Mouse (Mus musculus) hindbrain, embryonic 12.5 days (tissue): ENCODE results near the gene Ppm1l. TPM values are rescaled to one million over a fixed set of nuclear protein-coding genes. Genes with fewer than 3 reads are reported as not detected.

Experiments
- ATAC-seq: fragments of 200-750 bp; cut with Nextera tagmentation; 2 replicates; pipeline ENCODE4 v1.8.0; 2017; ENCODE audit warnings: moderate TSS enrichment; ENCODE audit not compliant: low FRiP score
- H3K27ac ChIP-seq: fragments of 300-500 bp; sonication (generic); 2 replicates; pipeline ENCODE4 v1.5.1; 2016; ENCODE audit warnings: mild to moderate bottlenecking
- H3K27me3 ChIP-seq: fragments of 300-500 bp; sonication (generic); 2 replicates; pipeline ENCODE4 v1.6.1; 2016; ENCODE audit warnings: mild to moderate bottlenecking
- H3K36me3 ChIP-seq: fragments of 300-500 bp; sonication (generic); 2 replicates; pipeline ENCODE4 v1.6.1; 2016; ENCODE audit warnings: mild to moderate bottlenecking
- H3K4me1 ChIP-seq: fragments of 300-500 bp; sonication (generic); 2 replicates; pipeline ENCODE4 v1.6.1; 2016
- H3K4me2 ChIP-seq: fragments of 300-500 bp; sonication (generic); replicated peaks from 2 replicates; pipeline ENCODE4 v1.6.1; 2016; ENCODE audit warnings: mild to moderate bottlenecking
- H3K4me3 ChIP-seq: fragments of 300-500 bp; sonication (generic); 2 replicates; pipeline ENCODE4 v1.5.1; 2016; ENCODE audit warnings: mild to moderate bottlenecking
- H3K9ac ChIP-seq: fragments of 300-500 bp; sonication (generic); 2 replicates; pipeline ENCODE4 v1.6.1; 2016; ENCODE audit warnings: mild to moderate bottlenecking, moderate library complexity
- H3K9me3 ChIP-seq: fragments of 300-500 bp; sonication (generic); replicated peaks from 2 replicates; pipeline ENCODE4 v1.6.1; 2016; ENCODE audit warnings: mild to moderate bottlenecking
- WGBS: fragments of 180-500 bp; shearing (Covaris S2); methylation state at CpG from one replicate; pipeline ENCODE4 v1.1.7; 2016; 5-methylcytosine and 5-hydroxymethylcytosine counted together
- polyA plus RNA-seq: library from polyadenylated mRNA; unstranded; fragments of >200 nt; fragmentation: Nextera tagmentation; extraction: Ambion mirVana; gene quantifications from 2 replicates; pipeline ENCODE4 v1.2.1, GENCODE M21; 2016

The Ppm1l gene
- polyA plus RNA-seq: 23.3 and 26.9 TPM in 2 replicates

DNA sequence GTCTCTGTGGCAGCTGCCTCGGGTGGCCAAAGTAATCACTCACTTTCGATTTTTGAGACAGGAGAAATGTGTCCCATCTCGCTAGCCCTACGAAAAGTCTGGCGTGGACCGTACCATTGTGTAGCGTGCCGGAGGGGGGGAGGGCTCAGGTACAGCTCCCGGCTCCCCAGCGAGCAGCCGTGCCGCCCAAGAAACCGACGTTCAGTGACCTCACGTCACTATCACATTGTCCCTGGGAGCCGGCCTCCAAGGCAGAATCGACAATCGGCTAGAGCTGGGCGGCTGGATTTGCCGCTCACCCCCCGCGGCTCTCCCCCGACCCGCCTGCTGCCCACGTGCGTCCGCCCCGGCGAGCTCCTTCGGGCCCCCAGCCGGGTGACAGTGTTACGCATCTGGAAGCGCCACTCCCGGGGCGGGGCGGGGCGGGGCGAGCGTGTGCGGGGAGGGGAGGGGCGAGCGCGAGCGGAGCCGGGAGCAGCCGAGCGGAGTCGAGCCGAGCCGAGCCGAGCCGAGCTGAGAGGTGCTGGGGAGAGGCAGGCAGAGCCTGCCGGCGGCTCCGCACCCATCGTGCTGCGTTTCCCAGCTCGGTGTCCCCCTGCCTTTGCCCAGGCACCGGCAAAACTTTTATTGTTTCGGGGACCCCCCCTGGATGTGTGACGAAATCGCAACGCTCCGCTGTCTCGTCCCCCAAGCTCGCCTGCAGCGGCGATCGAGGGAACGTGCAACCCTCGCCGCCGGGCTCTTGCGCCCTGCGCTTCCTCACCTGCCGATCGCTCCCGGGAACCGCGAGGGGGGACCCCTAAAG, at the start of gene Ppm1l:
Ppm1l (plus strand) TSS at position 471 of the 805 bp plus-strand sequence.
- Histone ChIP-seq H3K4me2 (peak within 1 kb of the TSS; percentile 95), H3K36me3 (no peaks in the 10 kb centered on the region), H3K27ac (peak within 1 kb of the TSS; percentile 92), H3K27me3 (no peaks in the 10 kb centered on the region), H3K9ac (peak within 1 kb of the TSS; percentile 88), H3K4me1 (peaks cover 32% of the 10 kb centered on the region), H3K9me3 (no peaks in the 10 kb centered on the region), H3K4me3 (peak within 1 kb of the TSS; percentile 76)
- ATAC-seq: peak; percentile 99
- under 1% methylated on average over 69 of the region's 80 CpGs for WGBS

DNA sequence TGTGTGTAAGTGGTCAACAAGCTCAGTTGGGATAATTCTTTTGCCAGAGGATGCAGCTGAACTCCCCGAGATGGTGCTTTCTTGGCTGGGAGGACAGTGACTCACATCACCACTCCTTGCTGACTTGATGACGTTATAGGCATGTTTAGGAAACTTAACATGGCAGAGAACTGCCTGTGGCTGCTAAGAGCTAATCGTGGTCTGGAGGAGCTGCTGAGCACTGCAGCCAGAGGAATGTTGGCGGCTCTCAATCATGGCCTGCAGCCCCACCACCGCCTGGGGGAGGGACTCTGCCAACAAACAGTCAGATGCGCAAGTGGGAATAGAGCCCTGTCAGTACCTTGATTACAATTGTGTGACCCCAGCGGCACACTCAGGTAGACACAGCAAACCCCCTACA, 44.8 kb upstream of the Ppm1l start:
- H3K9ac ChIP-seq: no peak overlapping the region
- no peak for ATAC-seq
- H3K27ac ChIP-seq: no peak overlapping the region
- H3K36me3 ChIP-seq: no peaks in the 10 kb centered on the region
- 75% methylated on average over 7 of the region's 7 CpGs for WGBS
- no peak overlapping the region for H3K4me2 ChIP-seq
- no peaks in the 10 kb centered on the region for H3K9me3 ChIP-seq
- H3K4me3 ChIP-seq: no peak overlapping the region
- H3K4me1 ChIP-seq: no peaks in the 10 kb centered on the region
- no peaks in the 10 kb centered on the region for H3K27me3 ChIP-seq

DNA sequence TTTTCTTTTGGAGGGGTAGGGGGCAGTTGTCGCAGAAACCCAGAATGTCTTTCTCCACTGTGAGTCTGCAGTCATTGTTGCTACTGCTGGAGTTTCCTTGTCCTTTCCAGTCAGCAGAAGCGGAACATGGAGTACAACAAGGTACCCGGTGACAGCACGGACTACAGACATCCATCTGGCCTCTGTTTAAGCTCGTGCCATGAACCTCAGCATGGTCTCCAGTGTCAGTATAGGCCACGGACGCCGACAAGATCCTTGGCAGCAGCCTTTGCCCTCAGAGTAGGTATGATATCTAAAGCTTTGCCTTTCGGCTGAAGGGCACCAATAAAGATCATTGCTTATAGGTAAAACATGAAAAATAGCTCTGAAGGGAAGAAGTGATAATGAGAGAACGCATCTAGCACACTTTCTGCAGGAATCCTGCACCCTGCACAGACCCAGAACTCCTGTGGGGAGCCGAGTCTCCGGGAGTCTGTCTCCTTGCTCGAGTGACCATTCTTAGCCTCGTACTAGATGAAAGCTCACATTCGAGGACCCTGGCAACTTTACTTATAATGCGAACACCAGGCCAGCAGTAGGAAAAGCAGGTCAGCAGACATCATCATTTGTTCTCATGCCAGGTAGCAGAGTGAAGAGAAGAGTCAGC, 42.5 kb upstream of the Ppm1l start:
- ATAC-seq: peak; percentile 43
- peak overlapping the region; percentile 30; the same call in 1 of the 2 replicates for H3K27ac ChIP-seq
- H3K4me2 ChIP-seq: no peak overlapping the region
- H3K9ac ChIP-seq: no peak overlapping the region
- no peaks in the 10 kb centered on the region for H3K27me3 ChIP-seq
- no peaks in the 10 kb centered on the region for H3K4me1 ChIP-seq
- H3K4me3 ChIP-seq: no peak overlapping the region
- H3K36me3 ChIP-seq: no peaks in the 10 kb centered on the region
- 85% methylated on average over 16 of the region's 16 CpGs for WGBS
- H3K9me3 ChIP-seq: no peaks in the 10 kb centered on the region

DNA sequence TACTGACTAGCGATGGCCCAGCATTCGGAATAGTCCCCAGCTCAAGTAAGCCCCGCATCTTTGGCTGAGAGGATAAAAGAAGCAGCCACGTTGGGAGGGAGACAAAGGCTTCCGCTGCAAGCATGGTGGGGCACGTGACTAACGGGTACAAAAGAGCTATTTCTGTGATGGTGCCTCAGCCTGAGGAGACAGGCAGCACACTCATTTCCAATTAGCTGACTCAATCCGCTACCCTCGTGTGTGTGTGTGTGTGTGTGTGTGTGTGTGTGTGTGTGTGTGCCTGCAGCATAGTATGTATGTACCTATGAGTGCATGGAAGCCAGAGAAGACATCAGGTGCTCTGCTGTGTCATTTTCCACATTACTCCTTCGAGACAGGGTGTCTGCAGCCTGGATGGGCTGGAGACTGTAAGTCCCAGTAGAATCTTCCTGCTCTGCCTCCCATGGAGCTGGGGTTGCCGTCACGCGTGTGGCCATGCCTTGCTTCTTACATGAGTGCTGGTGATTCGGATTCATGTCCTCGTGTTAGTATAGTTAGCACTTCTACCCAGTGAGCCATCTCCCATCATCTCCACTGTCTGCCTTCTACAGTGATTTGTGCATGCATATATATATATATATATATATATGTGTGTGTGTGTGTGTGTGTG, 41.9 kb upstream of the Ppm1l start:
- H3K4me1 ChIP-seq: no peaks in the 10 kb centered on the region
- H3K27me3 ChIP-seq: no peaks in the 10 kb centered on the region
- peak; percentile 86 for ATAC-seq
- H3K27ac ChIP-seq: peak overlapping the region; percentile 30; the same call in 1 of the 2 replicates
- WGBS: 61% methylated on average over 15 of the region's 15 CpGs
- no peaks in the 10 kb centered on the region for H3K9me3 ChIP-seq
- no peak overlapping the region for H3K9ac ChIP-seq
- no peak overlapping the region for H3K4me3 ChIP-seq
- H3K4me2 ChIP-seq: no peak overlapping the region
- H3K36me3 ChIP-seq: no peaks in the 10 kb centered on the region

DNA sequence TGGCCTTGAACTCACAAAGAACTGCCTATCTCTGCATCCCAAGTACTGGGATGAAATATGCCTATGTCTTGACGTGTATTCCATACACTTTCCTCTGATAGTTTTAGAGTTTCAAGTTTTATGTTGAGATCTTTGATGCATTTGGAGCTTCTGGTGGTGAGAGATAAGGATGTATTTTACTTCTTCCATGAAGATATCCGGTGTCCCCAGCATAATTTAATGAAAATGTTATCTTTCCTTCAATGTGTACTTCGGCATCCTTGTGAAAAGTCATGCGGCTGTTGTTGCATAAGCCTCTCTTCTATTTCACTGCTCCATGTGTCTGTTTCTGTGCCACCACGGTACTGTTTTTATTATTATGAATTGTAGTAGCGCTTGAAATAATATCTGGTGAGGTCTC, 38.0 kb upstream of the Ppm1l start:
- Histone ChIP-seq H3K4me3 (no peak overlapping the region), H3K36me3 (no peaks in the 10 kb centered on the region), H3K9me3 (no peaks in the 10 kb centered on the region), H3K27ac (no peak overlapping the region), H3K4me2 (no peak overlapping the region), H3K27me3 (no peaks in the 10 kb centered on the region), H3K4me1 (0 out of 2 replicates have a peak, but pooled peaks cover 4% of the 10 kb centered on the region), H3K9ac (no peak overlapping the region)
- ATAC-seq: no peak
- WGBS: 92% methylated on average over 6 of the region's 6 CpGs

DNA sequence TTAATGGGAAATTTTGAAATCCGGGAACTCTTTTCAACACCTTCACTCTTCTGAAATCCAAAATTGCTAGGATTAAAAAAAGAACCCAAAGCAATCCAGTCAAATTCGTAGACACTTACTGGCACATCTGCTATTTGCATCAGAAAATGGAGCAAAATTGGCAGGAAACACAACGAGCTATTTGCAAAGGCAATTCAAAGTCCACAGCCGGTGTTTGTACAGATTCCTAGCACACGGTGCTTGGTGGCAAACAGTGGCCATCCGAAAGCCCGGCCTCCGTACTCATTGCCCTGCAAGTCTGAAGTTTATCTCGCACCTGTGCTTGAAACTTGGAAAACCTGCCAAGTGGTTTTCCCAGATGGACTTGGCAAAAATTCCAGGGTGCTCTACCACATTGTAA, 34.3 kb upstream of the Ppm1l start:
- WGBS: 82% methylated on average over 9 of the region's 9 CpGs
- ATAC-seq: no peak
- no peak overlapping the region for H3K9ac ChIP-seq

DNA sequence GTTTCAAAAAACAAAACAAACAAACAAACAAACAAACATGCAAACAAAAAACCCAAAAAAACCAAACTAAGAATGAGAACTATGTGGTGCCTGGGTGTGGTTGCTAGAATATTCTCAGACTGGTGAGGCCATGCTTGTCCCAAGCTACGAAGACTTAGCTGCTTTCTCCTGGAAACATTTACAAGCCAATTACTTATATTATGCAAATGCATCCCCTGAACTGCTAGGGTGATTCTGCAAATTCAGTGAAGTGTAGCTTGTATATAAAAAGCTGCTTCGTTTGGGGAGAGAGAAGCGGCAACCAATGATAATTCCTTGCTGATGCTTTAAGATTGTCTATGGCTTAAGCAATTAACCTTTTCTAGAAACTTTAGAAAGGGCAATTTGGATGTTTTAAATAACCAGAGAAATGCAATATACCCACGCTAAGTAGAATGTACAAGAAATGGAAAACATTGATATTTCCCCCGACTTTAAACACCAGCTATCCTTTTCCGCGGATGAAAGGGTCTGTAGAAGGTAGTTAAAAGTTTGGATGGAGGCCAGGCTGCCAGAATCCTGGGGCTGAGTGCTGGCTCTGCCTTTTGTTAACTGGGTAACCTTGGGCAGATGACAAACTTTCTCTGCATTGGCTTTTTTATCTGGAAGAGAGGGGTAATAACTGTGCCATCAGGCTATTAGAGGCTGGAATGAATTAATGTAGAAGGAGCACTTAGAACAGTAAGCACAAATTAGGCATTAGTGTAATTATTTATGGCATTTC, 33.4 kb upstream of the Ppm1l start:
- H3K36me3 ChIP-seq: no peaks in the 10 kb centered on the region
- H3K4me1 ChIP-seq: 0 out of 2 replicates have a peak, but pooled peaks cover 4% of the 10 kb centered on the region
- no peak overlapping the region for H3K4me2 ChIP-seq
- ATAC-seq: no peak
- H3K9me3 ChIP-seq: no peaks in the 10 kb centered on the region
- H3K9ac ChIP-seq: no peak overlapping the region
- H3K27me3 ChIP-seq: no peaks in the 10 kb centered on the region
- 65% methylated on average over 7 of the region's 7 CpGs for WGBS
- no peak overlapping the region for H3K27ac ChIP-seq
- H3K4me3 ChIP-seq: no peak overlapping the region

More for the DNA sequence above, 34.3 kb upstream of the Ppm1l start:
- Histone ChIP-seq H3K4me2 (no peak overlapping the region), H3K4me1 (0 out of 2 replicates have a peak, but pooled peaks cover 4% of the 10 kb centered on the region), H3K36me3 (no peaks in the 10 kb centered on the region), H3K4me3 (no peak overlapping the region), H3K27ac (no peak overlapping the region), H3K27me3 (no peaks in the 10 kb centered on the region), H3K9me3 (no peaks in the 10 kb centered on the region)

DNA sequence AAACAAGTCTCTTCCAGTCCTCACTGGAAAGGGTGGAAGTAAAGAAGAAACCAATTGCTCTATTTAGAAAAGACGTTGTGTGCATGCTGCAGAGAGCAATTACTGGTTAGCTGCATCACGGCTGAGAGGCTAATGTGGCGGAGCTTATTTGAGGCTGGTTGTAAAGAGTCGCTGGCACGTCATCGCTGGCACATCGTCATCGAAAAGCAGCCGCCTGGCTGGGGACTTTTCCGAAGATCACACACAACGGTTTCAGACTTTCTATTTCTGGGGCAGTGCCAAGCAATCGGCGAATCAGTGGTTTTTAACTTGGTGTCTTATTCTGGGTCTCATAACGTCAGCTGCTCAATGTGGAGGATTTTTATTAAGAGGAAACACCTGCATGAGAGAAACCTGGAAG, 26.8 kb upstream of the Ppm1l start:
- no peaks in the 10 kb centered on the region for H3K36me3 ChIP-seq
- peaks cover 5% of the 10 kb centered on the region; the same call in 1 of the 2 replicates for H3K4me1 ChIP-seq
- no peaks in the 10 kb centered on the region for H3K27me3 ChIP-seq
- no peak overlapping the region for H3K4me3 ChIP-seq
- ATAC-seq: no peak
- no peak overlapping the region for H3K9ac ChIP-seq
- WGBS: 82% methylated on average over 14 of the region's 14 CpGs
- no peaks in the 10 kb centered on the region for H3K9me3 ChIP-seq
- H3K4me2 ChIP-seq: no peak overlapping the region
- no peak overlapping the region for H3K27ac ChIP-seq

DNA sequence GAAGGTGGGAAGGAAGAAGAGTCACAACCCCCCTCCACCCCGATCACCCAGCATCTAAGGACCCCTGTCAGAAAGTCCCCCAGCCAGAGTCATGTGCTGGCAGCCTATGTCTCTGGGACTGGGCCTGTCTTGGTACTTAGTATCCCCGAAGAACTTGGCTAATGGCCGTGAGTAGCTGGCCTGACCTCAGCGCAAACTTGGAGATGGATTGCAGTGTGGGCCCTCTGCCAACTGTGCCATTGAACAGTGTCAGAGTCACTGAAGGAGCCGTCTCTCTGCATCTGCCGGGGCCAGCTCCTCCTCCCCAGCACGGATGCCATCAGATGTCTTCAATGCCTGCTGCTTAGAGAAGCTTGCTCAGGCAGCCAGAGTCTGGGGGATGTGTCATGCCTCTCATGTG, 26.4 kb upstream of the Ppm1l start:
- Histone ChIP-seq H3K27ac (no peak overlapping the region), H3K27me3 (no peaks in the 10 kb centered on the region), H3K4me3 (no peak overlapping the region), H3K4me1 (peaks cover 5% of the 10 kb centered on the region; the same call in 1 of the 2 replicates), H3K36me3 (no peaks in the 10 kb centered on the region), H3K9me3 (no peaks in the 10 kb centered on the region), H3K9ac (no peak overlapping the region), H3K4me2 (no peak overlapping the region)
- peak; percentile 83 for ATAC-seq
- WGBS: 56% methylated on average over 7 of the region's 7 CpGs

DNA sequence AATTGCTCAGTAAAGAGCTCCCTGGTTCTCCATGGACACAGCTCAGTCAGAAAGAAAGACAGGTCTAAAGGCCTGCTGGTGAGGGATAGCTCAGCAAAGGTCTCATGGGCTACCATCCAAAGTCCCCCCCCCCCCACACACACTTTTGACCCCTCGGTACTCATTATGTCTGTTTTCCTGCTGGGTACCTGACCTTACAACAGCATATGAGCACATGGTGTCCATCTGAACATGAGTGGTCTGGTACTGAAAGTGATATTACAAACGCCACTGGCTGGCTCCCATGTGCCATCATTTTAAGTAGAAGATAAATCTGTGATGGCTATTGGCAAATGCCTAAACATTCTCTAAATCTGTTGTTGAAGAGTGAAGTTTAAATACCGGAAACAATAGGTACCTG, 25.8 kb upstream of the Ppm1l start:
- WGBS: 78% methylated on average over 3 of the region's 3 CpGs
- Histone ChIP-seq H3K27me3 (no peaks in the 10 kb centered on the region), H3K4me1 (peaks cover 5% of the 10 kb centered on the region; the same call in 1 of the 2 replicates), H3K4me3 (no peak overlapping the region), H3K9ac (no peak overlapping the region), H3K4me2 (no peak overlapping the region), H3K36me3 (no peaks in the 10 kb centered on the region), H3K9me3 (no peaks in the 10 kb centered on the region), H3K27ac (no peak overlapping the region)
- 0 out of 2 replicates have a peak, but pooled peaks have one; percentile 35 for ATAC-seq

DNA sequence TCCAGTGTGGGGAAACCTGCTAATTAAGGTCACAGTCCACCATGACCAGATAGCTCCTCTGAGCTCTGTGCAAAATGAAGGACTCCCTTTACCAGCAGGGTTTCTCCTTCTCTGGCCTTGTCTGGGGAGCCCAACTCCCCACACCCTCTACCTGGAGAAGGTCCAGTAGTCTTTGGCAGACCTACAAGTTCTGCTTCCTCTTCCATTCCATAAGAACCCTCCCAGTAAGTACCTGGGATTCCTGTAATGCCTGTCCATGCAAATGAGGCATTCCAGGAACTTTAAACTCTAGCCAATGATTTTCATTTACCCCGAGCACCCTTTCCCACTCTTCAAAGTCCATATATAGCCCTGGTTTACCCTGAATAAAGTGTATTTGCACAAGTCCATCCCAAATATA, 24.0 kb upstream of the Ppm1l start:
- 88% methylated on average over 1 of the region's 1 CpGs for WGBS
- no peaks in the 10 kb centered on the region for H3K27me3 ChIP-seq

DNA sequence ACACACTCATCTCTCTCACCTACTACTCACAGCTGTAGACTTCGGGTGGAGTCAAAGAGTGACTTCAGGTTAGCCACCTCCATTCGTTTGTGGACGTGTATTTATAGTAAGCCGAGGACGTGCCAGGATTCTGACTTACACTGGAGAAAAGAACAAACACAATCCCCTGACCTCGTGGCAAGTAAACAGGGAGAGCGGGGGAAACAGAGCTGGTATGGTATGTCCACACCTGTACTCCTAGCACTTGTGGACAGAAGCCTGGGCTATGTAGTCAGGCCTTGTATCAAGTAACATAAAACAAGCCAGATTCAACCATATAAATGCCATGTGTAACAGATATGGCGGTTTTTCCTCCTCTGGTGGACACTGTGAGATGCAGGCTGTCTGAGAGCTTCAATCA, 20.4 kb upstream of the Ppm1l start:
- H3K4me2 ChIP-seq: no peak overlapping the region
- H3K27me3 ChIP-seq: no peaks in the 10 kb centered on the region
- no peak overlapping the region for H3K27ac ChIP-seq
- no peaks in the 10 kb centered on the region for H3K36me3 ChIP-seq
- no peak overlapping the region for H3K4me3 ChIP-seq
- 89% methylated on average over 8 of the region's 8 CpGs for WGBS
- no peaks in the 10 kb centered on the region for H3K4me1 ChIP-seq
- H3K9me3 ChIP-seq: no peaks in the 10 kb centered on the region
- ATAC-seq: no peak
- H3K9ac ChIP-seq: no peak overlapping the region

More for the DNA sequence above, 24.0 kb upstream of the Ppm1l start:
- H3K9me3 ChIP-seq: no peaks in the 10 kb centered on the region
- no peak overlapping the region for H3K4me2 ChIP-seq
- no peak overlapping the region for H3K27ac ChIP-seq
- H3K4me3 ChIP-seq: no peak overlapping the region
- peaks cover 5% of the 10 kb centered on the region; the same call in 1 of the 2 replicates for H3K4me1 ChIP-seq
- H3K9ac ChIP-seq: no peak overlapping the region
- ATAC-seq: no peak
- no peaks in the 10 kb centered on the region for H3K36me3 ChIP-seq
